Mouse (Mus musculus): ENCODE measurements around the gene Chmp2a.

- TF ChIP-seq CTCF (IDR thresholded peaks at IDR 0.05; ENCODE audit: low read depth, low read length) (no peak), EP300 (IDR thresholded peaks at IDR 0.05; ENCODE audit: insufficient read depth, low read depth, low read length) (no peak), POLR2A (IDR thresholded peaks at IDR 0.05; ENCODE audit: insufficient read depth, low read length) (no peak)
Measured at GRCm38 (mm10) chr7:13006011-13006410, 28.6 kb downstream of the Chmp2a start.
